Mouse (Mus musculus): ENCODE measurements at regions not wholly inside any gene's neighbourhood (a gene's known extent, or its start where the extent isn't known, plus 50 kb on each side); places are given as distances from the start of the nearest gene placed in this dataset.

DNA sequence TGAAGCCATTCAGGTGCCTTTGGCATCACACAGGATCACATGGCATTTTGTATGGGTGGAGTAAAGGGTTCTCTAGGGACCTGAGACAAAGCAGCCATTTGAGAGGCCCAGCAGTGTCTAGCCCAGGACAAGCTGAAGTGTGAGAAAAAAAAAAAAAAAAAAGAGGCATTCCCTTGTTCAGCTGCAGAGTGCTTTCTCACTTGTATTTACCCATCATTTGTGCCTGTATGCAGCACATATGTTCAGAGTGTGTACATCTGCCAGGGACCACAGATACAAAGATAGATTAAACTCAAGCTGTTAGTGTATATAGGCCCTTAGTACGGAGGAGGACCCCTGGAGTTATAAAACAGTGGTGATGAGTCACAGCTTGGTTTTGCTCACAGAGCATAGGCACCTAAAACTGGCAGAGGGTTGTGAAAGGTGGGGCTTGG, 159.4 kb upstream of the Arrdc4 start:
- H3K36me3 ChIP-seq = no peaks in the 10 kb centered on the region
- no peak overlapping the region for H3K4me3 ChIP-seq
- 43% methylated on average over 1 of the region's 1 CpGs for WGBS
- no peaks in the 10 kb centered on the region for H3K4me1 ChIP-seq
- H3K9me3 ChIP-seq = no peaks in the 10 kb centered on the region
- ATAC-seq (ENCODE audit: borderline replicate concordance, extremely low read depth, low FRiP score, low TSS enrichment) = no peak
- H3K4me2 ChIP-seq = no peak overlapping the region
- H3K27me3 ChIP-seq = no peaks in the 10 kb centered on the region
- H3K27ac ChIP-seq = no peak overlapping the region
- no peak overlapping the region for H3K9ac ChIP-seq

DNA sequence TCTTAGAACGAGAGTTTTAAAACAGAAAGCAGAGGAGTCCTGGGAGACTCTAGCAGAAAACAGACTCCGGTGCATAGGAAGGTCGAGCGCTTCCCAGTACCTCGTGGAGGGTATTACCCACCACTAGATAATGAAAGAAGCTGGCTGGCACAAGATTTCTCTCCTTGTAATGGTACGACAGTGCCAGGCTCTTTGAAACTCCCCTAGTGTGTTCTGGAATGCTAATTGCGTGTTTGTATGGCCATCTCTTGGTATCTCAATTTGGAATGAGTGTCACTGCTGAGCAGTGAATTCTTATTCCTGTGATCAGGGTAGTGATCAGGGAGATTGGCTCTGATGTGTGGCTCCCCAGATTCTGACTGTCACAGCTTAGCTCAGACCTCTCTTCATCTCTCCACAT, 158.8 kb upstream of the Arrdc4 start:
- 80% methylated on average over 7 of the region's 7 CpGs for WGBS

DNA sequence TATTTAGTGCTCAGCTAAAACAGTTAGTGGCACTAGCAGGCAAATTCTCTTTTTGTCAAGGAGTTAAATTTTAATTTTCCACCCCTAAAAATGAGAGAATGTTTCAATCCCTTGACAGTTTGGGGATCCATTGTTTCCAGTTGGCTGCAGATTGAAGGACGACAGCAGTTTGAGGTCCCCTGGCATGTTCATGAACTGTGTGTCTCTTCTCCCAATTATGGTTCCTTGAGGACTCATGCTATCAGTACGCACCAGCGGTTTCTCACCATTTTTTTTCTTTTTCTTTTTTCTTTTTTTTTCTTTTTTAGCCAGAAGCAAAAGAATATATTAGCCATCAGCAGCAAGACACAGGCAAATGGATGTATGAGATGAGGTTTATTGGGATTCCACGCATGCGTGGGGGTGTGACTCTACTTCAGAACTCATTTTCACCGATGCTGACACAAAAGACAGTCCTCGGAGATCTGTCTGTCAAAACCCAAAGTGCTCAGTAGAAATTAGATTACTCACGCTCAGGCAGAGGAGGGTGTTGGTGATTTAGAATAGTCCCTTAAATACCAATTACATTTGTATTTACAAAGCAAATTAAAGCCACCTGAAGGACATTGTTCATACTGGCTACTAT, 157.8 kb upstream of the Arrdc4 start:
- H3K4me2 ChIP-seq = no peak overlapping the region
- H3K9me3 ChIP-seq = no peaks in the 10 kb centered on the region
- H3K4me3 ChIP-seq = no peak overlapping the region
- no peaks in the 10 kb centered on the region for H3K4me1 ChIP-seq
- no peak for ATAC-seq (ENCODE audit: borderline replicate concordance, extremely low read depth, low FRiP score, low TSS enrichment)
- H3K36me3 ChIP-seq = no peaks in the 10 kb centered on the region
- H3K27ac ChIP-seq = no peak overlapping the region
- 85% methylated on average over 8 of the region's 8 CpGs for WGBS
- no peaks in the 10 kb centered on the region for H3K27me3 ChIP-seq
- H3K9ac ChIP-seq = no peak overlapping the region

More for the DNA sequence above, 158.8 kb upstream of the Arrdc4 start:
- no peaks in the 10 kb centered on the region for H3K4me1 ChIP-seq
- H3K9ac ChIP-seq = no peak overlapping the region
- no peaks in the 10 kb centered on the region for H3K9me3 ChIP-seq
- no peak overlapping the region for H3K27ac ChIP-seq
- H3K36me3 ChIP-seq = no peaks in the 10 kb centered on the region
- H3K27me3 ChIP-seq = no peaks in the 10 kb centered on the region
- H3K4me2 ChIP-seq = no peak overlapping the region
- H3K4me3 ChIP-seq = no peak overlapping the region
- ATAC-seq (ENCODE audit: borderline replicate concordance, extremely low read depth, low FRiP score, low TSS enrichment) = no peak

DNA sequence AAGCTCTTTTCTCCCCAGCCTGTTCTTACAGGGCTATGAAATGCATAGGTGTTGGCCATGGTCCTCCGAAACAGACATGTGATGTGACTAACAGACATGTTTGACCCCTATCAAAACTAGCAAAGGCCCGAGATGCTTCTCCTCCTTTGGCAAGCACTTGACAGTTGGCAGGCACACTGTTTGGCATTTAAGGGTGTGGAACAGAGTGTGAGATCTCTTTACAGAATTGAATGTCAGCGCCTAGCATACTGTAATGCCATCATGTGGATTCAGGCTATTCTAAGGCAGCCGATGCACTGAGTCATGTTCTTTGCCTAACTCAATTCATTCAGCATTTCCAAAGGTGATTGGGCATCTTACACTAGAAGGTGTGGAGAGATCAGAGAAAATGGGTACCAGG, 156.8 kb upstream of the Arrdc4 start:
- Histone ChIP-seq H3K27ac (no peak overlapping the region), H3K27me3 (no peaks in the 10 kb centered on the region), H3K9me3 (no peaks in the 10 kb centered on the region), H3K36me3 (no peaks in the 10 kb centered on the region), H3K4me2 (no peak overlapping the region), H3K4me3 (no peak overlapping the region), H3K9ac (no peak overlapping the region), H3K4me1 (no peaks in the 10 kb centered on the region)
- WGBS = 73% methylated on average over 4 of the region's 4 CpGs
- no peak for ATAC-seq (ENCODE audit: borderline replicate concordance, extremely low read depth, low FRiP score, low TSS enrichment)

DNA sequence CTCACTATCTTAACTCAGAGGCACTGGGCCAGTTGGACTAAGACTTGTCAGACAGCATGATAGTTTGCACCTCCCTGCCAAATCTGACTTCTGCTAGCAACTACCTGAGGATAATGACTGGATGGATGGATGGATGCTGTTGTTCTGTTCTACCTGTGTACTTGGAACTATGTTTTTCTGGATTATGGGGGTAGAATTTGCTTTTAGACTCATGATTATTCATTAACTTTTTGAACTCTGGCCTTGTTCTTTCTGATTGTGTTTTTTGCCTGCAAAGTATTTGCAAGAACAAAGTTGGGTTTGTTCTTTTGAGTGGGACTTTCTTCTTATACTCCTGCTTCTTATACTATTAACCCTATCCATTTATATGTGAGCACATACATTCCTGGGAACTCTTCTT, 137.1 kb upstream of the Arrdc4 start:
- no peak overlapping the region for H3K4me3 ChIP-seq
- no peak overlapping the region for H3K4me2 ChIP-seq
- no peak overlapping the region for H3K27ac ChIP-seq
- no peaks in the 10 kb centered on the region for H3K27me3 ChIP-seq
- ATAC-seq (ENCODE audit: borderline replicate concordance, extremely low read depth, low FRiP score, low TSS enrichment) = no peak
- H3K9ac ChIP-seq = no peak overlapping the region
- no peaks in the 10 kb centered on the region for H3K9me3 ChIP-seq
- H3K36me3 ChIP-seq = no peaks in the 10 kb centered on the region
- no peaks in the 10 kb centered on the region for H3K4me1 ChIP-seq

DNA sequence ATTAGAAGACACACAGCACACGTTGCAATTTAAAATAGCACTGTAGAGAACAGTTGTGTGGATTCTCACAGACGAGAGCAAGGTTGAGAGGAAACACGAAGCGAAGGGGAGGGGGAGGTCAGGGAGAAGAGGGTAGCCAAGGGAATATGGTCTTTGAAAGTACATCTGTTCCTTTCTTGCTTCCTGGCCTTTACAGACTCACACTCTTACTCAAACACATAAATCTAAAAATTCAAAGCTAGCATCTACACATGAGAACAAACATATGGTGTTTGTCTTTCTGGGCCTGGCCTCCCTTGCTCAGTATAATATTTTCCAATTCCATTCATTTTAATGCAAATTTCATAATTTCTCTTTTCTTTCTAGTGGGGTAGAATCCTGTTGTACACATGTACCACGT, 124.0 kb upstream of the Arrdc4 start:
- no peak for ATAC-seq (ENCODE audit: borderline replicate concordance, extremely low read depth, low FRiP score, low TSS enrichment)
- 37% methylated on average over 5 of the region's 5 CpGs for WGBS
- no peak overlapping the region for H3K9ac ChIP-seq
- no peaks in the 10 kb centered on the region for H3K4me1 ChIP-seq
- H3K27ac ChIP-seq = no peak overlapping the region
- H3K4me3 ChIP-seq = no peak overlapping the region
- H3K4me2 ChIP-seq = no peak overlapping the region
- no peaks in the 10 kb centered on the region for H3K36me3 ChIP-seq
- no peaks in the 10 kb centered on the region for H3K27me3 ChIP-seq
- H3K9me3 ChIP-seq = no peaks in the 10 kb centered on the region

DNA sequence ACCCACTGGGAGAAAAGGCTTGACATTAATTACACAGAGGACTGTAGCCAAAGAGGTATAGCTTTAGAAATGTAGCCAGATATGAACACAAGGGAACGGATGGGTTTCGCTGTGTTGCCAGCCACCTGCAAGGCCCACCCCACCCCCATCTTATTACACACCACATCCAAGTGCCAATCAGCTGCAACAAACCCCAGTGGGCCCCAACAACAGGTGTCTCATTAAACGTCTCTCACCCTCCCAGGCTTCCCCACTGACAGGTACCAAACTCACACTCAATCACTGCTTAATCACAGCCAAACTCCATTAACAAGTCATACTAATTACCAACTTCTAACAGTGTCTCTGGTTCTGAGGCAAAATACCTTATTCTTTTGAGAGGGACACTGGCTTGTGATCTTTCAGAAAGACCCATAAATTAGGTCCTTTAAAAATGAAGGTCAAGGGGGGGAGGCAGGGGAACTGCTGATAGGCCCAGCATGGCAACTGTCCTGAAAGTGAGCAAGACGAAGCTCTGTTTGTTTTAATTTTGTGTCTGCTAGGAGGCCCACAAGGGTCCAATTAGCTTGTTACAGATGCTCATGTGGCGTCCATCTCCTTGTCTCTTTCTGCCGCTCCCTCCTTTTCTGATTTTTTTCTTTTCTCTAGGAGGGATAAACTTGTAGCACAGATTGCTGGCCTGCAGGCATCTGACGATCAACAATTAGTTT, 115.4 kb upstream of the Arrdc4 start:
- H3K36me3 ChIP-seq = no peaks in the 10 kb centered on the region
- no peak overlapping the region for H3K4me2 ChIP-seq
- no peaks in the 10 kb centered on the region for H3K9me3 ChIP-seq
- H3K4me1 ChIP-seq = no peaks in the 10 kb centered on the region
- 57% methylated on average over 7 of the region's 7 CpGs for WGBS
- H3K4me3 ChIP-seq = no peak overlapping the region
- no peak overlapping the region for H3K9ac ChIP-seq
- no peak for ATAC-seq (ENCODE audit: borderline replicate concordance, extremely low read depth, low FRiP score, low TSS enrichment)
- H3K27me3 ChIP-seq = no peaks in the 10 kb centered on the region
- H3K27ac ChIP-seq = no peak overlapping the region

DNA sequence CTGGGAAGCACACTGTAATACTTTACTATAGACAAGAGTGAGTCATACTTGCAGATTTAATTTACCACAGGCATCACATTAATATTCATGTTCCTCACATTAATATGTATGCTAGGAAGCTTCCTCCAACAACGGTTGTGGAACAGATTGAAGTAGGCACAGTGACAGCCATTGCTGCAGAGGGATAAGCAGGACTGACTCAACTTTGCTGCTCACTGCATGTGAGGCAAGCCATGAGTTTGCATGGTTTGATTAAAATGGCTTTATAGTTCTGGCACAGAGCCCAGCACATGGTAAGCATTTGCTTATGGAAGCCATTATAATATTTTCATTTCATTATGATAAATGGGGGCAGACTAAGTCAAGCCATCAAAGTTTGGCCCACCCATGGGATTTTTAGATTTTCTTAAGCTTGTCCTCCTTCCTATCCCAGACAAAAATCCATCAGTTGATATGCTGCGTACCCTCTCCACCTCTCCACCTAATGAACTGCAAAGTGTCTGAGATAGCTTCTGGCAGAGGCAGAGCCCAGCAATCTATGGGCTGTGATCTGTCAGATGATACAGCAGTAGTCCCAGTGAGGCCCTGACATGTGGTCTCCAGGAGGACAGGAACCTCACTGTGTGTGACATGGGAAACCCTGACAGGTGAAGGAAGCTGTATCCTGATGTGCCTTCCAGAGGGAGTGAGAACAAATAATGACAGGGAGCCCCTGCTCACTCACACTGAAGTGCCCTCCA, 109.6 kb upstream of the Arrdc4 start:
- Histone ChIP-seq H3K36me3 (no peaks in the 10 kb centered on the region), H3K27ac (no peak overlapping the region), H3K4me1 (peaks cover 3% of the 10 kb centered on the region; the same call in 1 of the 2 replicates), H3K9me3 (no peaks in the 10 kb centered on the region), H3K4me2 (no peak overlapping the region), H3K4me3 (no peak overlapping the region), H3K9ac (no peak overlapping the region), H3K27me3 (no peaks in the 10 kb centered on the region)
- ATAC-seq (ENCODE audit: borderline replicate concordance, extremely low read depth, low FRiP score, low TSS enrichment) = peak; percentile 65; the same call in 1 of the 2 replicates
- WGBS = 33% methylated on average over 2 of the region's 2 CpGs

DNA sequence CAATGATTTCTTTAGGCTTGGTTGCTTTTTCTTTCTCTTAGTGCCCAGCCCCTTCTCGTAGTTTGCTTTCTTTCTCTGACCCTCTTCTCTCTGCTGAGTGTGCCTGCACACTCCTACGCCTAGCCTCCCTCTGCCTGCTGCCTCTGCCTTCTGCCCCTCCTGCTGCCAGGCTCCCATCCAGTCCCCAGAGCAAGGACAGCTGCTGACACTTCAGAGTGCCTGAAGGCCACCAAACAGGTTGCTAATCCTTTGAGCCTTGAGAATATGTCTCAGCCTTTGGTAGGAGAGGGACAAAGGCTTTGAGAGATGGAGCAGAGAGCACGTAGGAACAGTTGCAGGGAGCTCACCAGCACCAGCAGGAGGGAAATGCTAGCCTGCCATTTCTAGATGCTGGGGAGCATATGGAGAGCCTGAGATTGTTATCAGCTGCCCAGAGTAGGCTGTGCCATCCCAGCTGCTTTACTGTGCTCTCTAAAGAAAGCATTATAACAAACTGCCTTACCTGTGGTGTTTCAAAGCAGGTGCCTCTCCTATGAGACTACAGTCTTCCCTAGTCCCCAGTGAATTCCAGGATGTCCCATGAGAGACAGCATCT, 103.0 kb upstream of the Arrdc4 start:
- 37% methylated on average over 3 of the region's 3 CpGs for WGBS
- no peak overlapping the region for H3K27ac ChIP-seq
- H3K9me3 ChIP-seq = no peaks in the 10 kb centered on the region
- no peaks in the 10 kb centered on the region for H3K4me1 ChIP-seq
- no peaks in the 10 kb centered on the region for H3K36me3 ChIP-seq
- no peak overlapping the region for H3K9ac ChIP-seq
- no peaks in the 10 kb centered on the region for H3K27me3 ChIP-seq
- H3K4me3 ChIP-seq = no peak overlapping the region
- no peak overlapping the region for H3K4me2 ChIP-seq
- no peak for ATAC-seq (ENCODE audit: borderline replicate concordance, extremely low read depth, low FRiP score, low TSS enrichment)

DNA sequence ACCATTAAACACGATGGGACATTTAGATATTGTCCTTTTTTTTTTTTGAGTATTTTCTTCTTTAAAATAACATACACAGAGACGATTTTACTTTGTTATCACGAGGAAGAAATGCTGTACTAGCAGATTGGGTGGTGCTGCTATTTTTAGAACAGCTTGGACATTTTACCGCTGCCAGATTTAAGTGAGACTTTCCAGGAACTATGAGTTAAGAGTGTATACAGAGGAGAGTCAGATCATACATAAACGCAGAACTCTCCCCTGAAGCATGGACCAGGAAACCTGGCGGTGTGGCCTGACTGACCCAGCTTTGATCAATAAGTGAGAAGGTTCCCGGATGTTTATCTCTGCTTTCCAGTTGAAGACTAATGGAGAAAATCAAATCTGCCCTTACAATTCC, 95.6 kb upstream of the Arrdc4 start:
- peaks cover 4% of the 10 kb centered on the region; the same call in 1 of the 2 replicates for H3K4me1 ChIP-seq
- H3K4me3 ChIP-seq = no peak overlapping the region
- WGBS = 24% methylated on average over 7 of the region's 7 CpGs
- no peaks in the 10 kb centered on the region for H3K36me3 ChIP-seq
- no peak overlapping the region for H3K4me2 ChIP-seq
- no peak overlapping the region for H3K9ac ChIP-seq
- no peaks in the 10 kb centered on the region for H3K9me3 ChIP-seq
- no peak overlapping the region for H3K27ac ChIP-seq
- no peak for ATAC-seq (ENCODE audit: borderline replicate concordance, extremely low read depth, low FRiP score, low TSS enrichment)
- no peaks in the 10 kb centered on the region for H3K27me3 ChIP-seq

DNA sequence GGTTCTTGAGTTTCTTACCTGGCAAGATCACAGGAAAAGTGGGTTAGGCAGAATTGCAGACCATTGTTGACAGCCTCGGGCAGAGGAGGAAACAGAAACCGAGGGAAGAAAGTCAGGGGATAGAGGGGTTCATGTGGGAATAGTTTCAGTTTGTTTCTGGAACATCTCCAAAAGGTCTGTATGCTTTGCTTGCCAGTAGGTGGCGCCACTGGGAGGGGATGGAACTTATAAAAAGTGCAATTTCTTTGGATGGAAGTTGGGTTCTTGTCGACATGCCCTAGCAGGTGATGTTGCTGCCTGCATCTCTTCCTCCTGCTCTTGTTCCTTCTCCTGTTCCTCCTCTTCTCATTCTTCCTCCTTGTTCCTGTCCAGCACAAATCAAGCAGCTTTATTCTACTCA, 94.3 kb upstream of the Arrdc4 start:
- Histone ChIP-seq H3K9ac (no peak overlapping the region), H3K9me3 (no peaks in the 10 kb centered on the region), H3K4me3 (no peak overlapping the region), H3K4me2 (no peak overlapping the region), H3K27me3 (no peaks in the 10 kb centered on the region), H3K36me3 (no peaks in the 10 kb centered on the region), H3K4me1 (peaks cover 4% of the 10 kb centered on the region; the same call in 1 of the 2 replicates), H3K27ac (no peak overlapping the region)
- no peak for ATAC-seq (ENCODE audit: borderline replicate concordance, extremely low read depth, low FRiP score, low TSS enrichment)
- WGBS = 45% methylated on average over 4 of the region's 4 CpGs
